In the genomic region with DNA sequence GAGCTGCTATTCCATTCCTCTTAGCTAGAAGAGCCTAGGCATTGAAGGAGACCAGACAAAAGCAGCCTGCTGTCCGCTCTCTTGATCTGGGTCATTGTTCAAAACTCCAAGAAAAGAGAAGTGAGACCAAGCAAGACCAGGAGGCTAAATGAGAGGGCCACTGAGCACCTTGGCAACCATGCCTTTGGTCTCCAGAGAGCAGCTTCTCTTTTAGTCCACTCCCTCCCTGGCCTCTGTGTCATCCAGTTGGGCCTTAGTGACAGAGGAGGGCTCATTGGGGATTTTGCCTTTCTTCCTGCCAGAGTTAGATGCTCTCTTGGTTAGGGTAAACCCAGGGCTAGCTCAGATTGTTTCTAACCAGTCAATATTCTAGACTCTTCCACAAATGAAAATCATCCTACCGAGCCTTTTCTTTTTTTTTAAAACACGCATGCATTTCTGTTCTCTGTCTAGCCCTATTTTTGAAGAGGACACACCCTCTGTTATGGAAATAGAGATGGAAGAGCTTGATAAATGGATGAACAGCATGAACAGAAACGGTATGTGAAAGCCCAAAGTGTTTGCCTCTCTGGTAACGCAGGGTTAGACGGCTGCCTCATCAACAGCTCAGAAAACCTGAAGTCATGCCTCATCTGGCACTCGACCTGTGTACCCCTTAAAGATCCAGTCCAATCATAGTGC, we compare ENCODE assay signal across 26 mouse cellular contexts. TPM values are rescaled to one million over a fixed set of nuclear protein-coding genes. Genes with fewer than 3 reads are reported as not detected.
A peak's percentile ranks its signal among the peaks of the same experiment; 100 is the strongest.
DNase-seq lines count a peak whose midpoint lies in the region; ATAC-seq lines count a peak whose summit lies in the region.
"Had no signal": no experiment of that assay in that cellular context is flagged by ENCODE, and none has a peak within 500 bp of the region (broad histone marks: within the 10 kb centered on the region; RNA-seq: fewer than 3 reads in every experiment).

No protein-coding gene starts in this region.

- H3K9ac ChIP-seq in forebrain, embryonic 14.5 days (ENCODE audit: low read length) = no peak overlapping the region
- H3K9ac ChIP-seq in midbrain, embryonic 14.5 days (replicated peaks; ENCODE audit: low read length) = no peak overlapping the region
- H3K9ac ChIP-seq in kidney, embryonic 16.5 days (replicated peaks; ENCODE audit: low read length) = no peak overlapping the region
- H3K9ac ChIP-seq: embryonic facial prominence, embryonic 12.5 days; embryonic facial prominence, embryonic 15.5 days; forebrain, embryonic 12.5 days; heart, embryonic 13.5 days; hindbrain, embryonic 13.5 days had no signal

- H3K27ac ChIP-seq in forebrain, embryonic 10.5 days = peak overlapping the region; percentile 11; the same call in 1 of the 2 replicates
- H3K27ac ChIP-seq in forebrain, embryonic 14.5 days (ENCODE audit: low read depth, low read length) = no peak overlapping the region
- peak overlapping the region; percentile 46 for H3K27ac ChIP-seq in midbrain, embryonic 10.5 days (replicated peaks)
- no peak overlapping the region for H3K27ac ChIP-seq in midbrain, embryonic 14.5 days (replicated peaks; ENCODE audit: low read depth, low read length)
- no peak overlapping the region for H3K27ac ChIP-seq in kidney, embryonic 16.5 days (ENCODE audit: low read length)
- H3K27ac ChIP-seq: embryonic facial prominence, embryonic 12.5 days; embryonic facial prominence, embryonic 15.5 days; forebrain, embryonic 12.5 days; gastrocnemius, adult 2 months; heart, adult 2 months; heart, embryonic 10.5 days; heart, embryonic 13.5 days; hindbrain, embryonic 13.5 days; hindbrain, postnatal 0 days had no signal

- DNase-seq in forebrain, embryonic 10.5 days (ENCODE audit: extremely low spot score, low spot score) = no peak
- no peak for DNase-seq in forebrain, embryonic 14.5 days (ENCODE audit: low spot score)
- DNase-seq in midbrain, embryonic 10.5 days (ENCODE audit: low spot score) = no peak
- no peak for DNase-seq in midbrain, embryonic 14.5 days
- DNase-seq in frontal cortex, postnatal 10 days (ENCODE audit: low spot score in 2 of 2) = no peak
- DNase-seq: adrenal gland, adult 2 months; B cell, adult 2 months; cerebellum, adult 11 months; cerebellum, adult 2 months; cerebellum, adult 9-11 months; cerebellum, postnatal 25 days; gastrocnemius, adult 2 months; gastrocnemius, postnatal 14 days; heart, adult 2 months; heart, postnatal 14 days had no signal

- H3K9me3 ChIP-seq in forebrain, embryonic 10.5 days = no peaks in the 10 kb centered on the region
- no peaks in the 10 kb centered on the region for H3K9me3 ChIP-seq in forebrain, embryonic 14.5 days (replicated peaks; ENCODE audit: control insufficient read depth, low read length)
- no peaks in the 10 kb centered on the region for H3K9me3 ChIP-seq in midbrain, embryonic 10.5 days (replicated peaks)
- no peaks in the 10 kb centered on the region for H3K9me3 ChIP-seq in midbrain, embryonic 14.5 days (ENCODE audit: control insufficient read depth, low read length)
- H3K9me3 ChIP-seq in kidney, embryonic 16.5 days (ENCODE audit: low read length) = no peaks in the 10 kb centered on the region
- H3K9me3 ChIP-seq: embryonic facial prominence, embryonic 12.5 days; embryonic facial prominence, embryonic 15.5 days; forebrain, embryonic 12.5 days; heart, embryonic 10.5 days; heart, embryonic 13.5 days; hindbrain, embryonic 13.5 days had no signal

- ATAC-seq in forebrain, embryonic 14.5 days = no peak
- no peak for ATAC-seq in midbrain, embryonic 14.5 days (ENCODE audit: low FRiP score, low TSS enrichment)
- ATAC-seq in granulocyte monocyte progenitor cell, adult 5-6 weeks (replicated peaks; ENCODE audit: poor library complexity, severe bottlenecking) = peak; percentile 31; the same call in 1 of the 2 replicates
- no peak for ATAC-seq in kidney, embryonic 16.5 days (ENCODE audit: low FRiP score, low TSS enrichment)
- ATAC-seq: forebrain, embryonic 16.5 days; hindbrain, postnatal 0 days; inflammation-experienced regulatory T-cells, adult 6 months had no signal

- H3K4me1 ChIP-seq in forebrain, embryonic 10.5 days = peaks cover 18% of the 10 kb centered on the region
- H3K4me1 ChIP-seq in forebrain, embryonic 14.5 days (ENCODE audit: control insufficient read depth, insufficient read depth, low read length) = no peaks in the 10 kb centered on the region
- peaks cover 14% of the 10 kb centered on the region for H3K4me1 ChIP-seq in midbrain, embryonic 10.5 days
- no peaks in the 10 kb centered on the region for H3K4me1 ChIP-seq in midbrain, embryonic 14.5 days (ENCODE audit: control insufficient read depth, insufficient read depth, low read length)
- H3K4me1 ChIP-seq in kidney, embryonic 16.5 days (ENCODE audit: insufficient read depth, low read length) = no peaks in the 10 kb centered on the region
- H3K4me1 ChIP-seq: embryonic facial prominence, embryonic 15.5 days had no signal

- no peak overlapping the region for H3K4me3 ChIP-seq in forebrain, embryonic 10.5 days
- no peak overlapping the region for H3K4me3 ChIP-seq in forebrain, embryonic 14.5 days (ENCODE audit: low read depth, low read length)
- H3K4me3 ChIP-seq in midbrain, embryonic 10.5 days = no peak overlapping the region
- no peak overlapping the region for H3K4me3 ChIP-seq in midbrain, embryonic 14.5 days (replicated peaks; ENCODE audit: low read depth, low read length)
- no peak overlapping the region for H3K4me3 ChIP-seq in kidney, embryonic 16.5 days (ENCODE audit: low read length)
- H3K4me3 ChIP-seq: embryonic facial prominence, embryonic 12.5 days; embryonic facial prominence, embryonic 15.5 days; forebrain, embryonic 12.5 days; gastrocnemius, adult 2 months; heart, adult 2 months; heart, embryonic 10.5 days; heart, embryonic 13.5 days; hindbrain, embryonic 13.5 days had no signal

- WGBS in forebrain, embryonic 10.5 days = 86% methylated on average over 7 of the region's 7 CpGs
- WGBS in forebrain, embryonic 14.5 days = 73% methylated on average over 7 of the region's 7 CpGs
- 69% methylated on average over 7 of the region's 7 CpGs for WGBS in midbrain, embryonic 10.5 days
- 52% methylated on average over 7 of the region's 7 CpGs for WGBS in midbrain, embryonic 14.5 days
- WGBS in kidney, embryonic 16.5 days = 68% methylated on average over 7 of the region's 7 CpGs

- 0 out of 2 replicates have a peak, but pooled peaks cover 4% of the 10 kb centered on the region for H3K27me3 ChIP-seq in forebrain, embryonic 10.5 days (ENCODE audit: poor library complexity, severe bottlenecking)
- no peaks in the 10 kb centered on the region for H3K27me3 ChIP-seq in forebrain, embryonic 14.5 days (replicated peaks; ENCODE audit: control insufficient read depth, insufficient read depth, low read length)
- H3K27me3 ChIP-seq in midbrain, embryonic 10.5 days (ENCODE audit: low read depth, poor library complexity, severe bottlenecking) = peaks cover 10% of the 10 kb centered on the region
- no peaks in the 10 kb centered on the region for H3K27me3 ChIP-seq in midbrain, embryonic 14.5 days (ENCODE audit: control insufficient read depth, insufficient read depth, low read length)
- no peaks in the 10 kb centered on the region for H3K27me3 ChIP-seq in kidney, embryonic 16.5 days (ENCODE audit: insufficient read depth, low read length)
- H3K27me3 ChIP-seq: embryonic facial prominence, embryonic 12.5 days; embryonic facial prominence, embryonic 15.5 days had no signal

- no peak overlapping the region for H3K4me2 ChIP-seq in forebrain, embryonic 14.5 days (ENCODE audit: low read length)
- H3K4me2 ChIP-seq in midbrain, embryonic 14.5 days (ENCODE audit: low read length) = no peak overlapping the region
- no peak overlapping the region for H3K4me2 ChIP-seq in kidney, embryonic 16.5 days (replicated peaks; ENCODE audit: low read depth, low read length)
- H3K4me2 ChIP-seq: embryonic facial prominence, embryonic 12.5 days; embryonic facial prominence, embryonic 15.5 days; forebrain, embryonic 12.5 days; heart, embryonic 13.5 days; hindbrain, embryonic 13.5 days had no signal

- H3K36me3 ChIP-seq in forebrain, embryonic 10.5 days (replicated peaks) = no peaks in the 10 kb centered on the region
- H3K36me3 ChIP-seq in forebrain, embryonic 14.5 days (ENCODE audit: control insufficient read depth, insufficient read depth, low read length) = no peaks in the 10 kb centered on the region
- no peaks in the 10 kb centered on the region for H3K36me3 ChIP-seq in midbrain, embryonic 10.5 days
- no peaks in the 10 kb centered on the region for H3K36me3 ChIP-seq in midbrain, embryonic 14.5 days (ENCODE audit: control insufficient read depth, insufficient read depth, low read length)
- H3K36me3 ChIP-seq in kidney, embryonic 16.5 days (ENCODE audit: insufficient read depth, low read length) = no peaks in the 10 kb centered on the region
- H3K36me3 ChIP-seq: embryonic facial prominence, embryonic 12.5 days; embryonic facial prominence, embryonic 15.5 days; forebrain, embryonic 12.5 days; heart, embryonic 10.5 days; heart, embryonic 13.5 days; hindbrain, embryonic 13.5 days had no signal

RNA-seq across cellular contexts. Expression of gene Tmem154, which starts 24.2 kb away (rescaled TPM):
- 0.18 and 0.27 TPM in 2 replicates for polyA plus RNA-seq in forebrain, embryonic 10.5 days (2016; fragmentation: Nextera tagmentation; extraction: Ambion mirVana)
- 0.95 and 0.96 TPM in 2 replicates for polyA plus RNA-seq in forebrain, embryonic 14.5 days (2014; fragmentation: Nextera tagmentation; extraction: Ambion mirVana)
- polyA plus RNA-seq in midbrain, embryonic 10.5 days (2016; fragmentation: Nextera tagmentation; extraction: Ambion mirVana) = 0.25 and 0.29 TPM in 2 replicates
- polyA plus RNA-seq in midbrain, embryonic 14.5 days (2014; fragmentation: Nextera tagmentation; extraction: Ambion mirVana) = 1.0 and 1.1 TPM in 2 replicates
- total RNA-seq in granulocyte monocyte progenitor cell, adult 5-6 weeks (2014; fragmentation: Nextera tagmentation) = 4.8 and 7.6 TPM in 2 replicates
- total RNA-seq in granulocyte monocyte progenitor cell, adult 5-6 weeks (2017) = 4.3 and 4.8 TPM in 2 replicates
- polyA plus RNA-seq in kidney, embryonic 16.5 days (2015; fragmentation: Nextera tagmentation; extraction: Ambion mirVana) = 0.82 and 0.89 TPM in 2 replicates

Comparison
In these comparisons a context has a peak if more than half of its experiments do, and no peak if none do; other contexts are left out.
1. H3K27ac ChIP-seq: peak in forebrain, embryonic 10.5 days (single experiment) and midbrain, embryonic 10.5 days (single experiment); none in forebrain, embryonic 14.5 days (single experiment), midbrain, embryonic 14.5 days (single experiment) and kidney, embryonic 16.5 days (single experiment).